Mouse (Mus musculus) heart, adult 2 months (tissue): ENCODE results near the gene Ugt1a10. TPM values are rescaled to one million over a fixed set of nuclear protein-coding genes. Genes with fewer than 3 reads are reported as not detected.

Experiments
- DNase-seq, 2 experiments: peaks; one replicate each; pipeline ENCODE4 v3.0.0; 2021
- H3K27ac ChIP-seq: fragments of 200-600 bp; 2 replicates; pipeline ENCODE4 v1.8.1; 2022
- H3K27me3 ChIP-seq: fragments of 200-500 bp; 2 replicates; pipeline ENCODE4 v1.6.1; 2012; ENCODE audit warnings: mild to moderate bottlenecking, low read length, inconsistent platforms, mixed read lengths; ENCODE audit not compliant: control insufficient read depth, insufficient read depth
- H3K36me3 ChIP-seq: fragments of 200-500 bp; 2 replicates; pipeline ENCODE4 v1.6.1; 2012; ENCODE audit warnings: low read length, inconsistent platforms; ENCODE audit not compliant: control insufficient read depth, insufficient read depth
- H3K4me1 ChIP-seq: fragments of 200-500 bp; 2 replicates; pipeline ENCODE4 v1.6.1; 2011; ENCODE audit warnings: low read length; ENCODE audit not compliant: control insufficient read depth, insufficient read depth
- H3K4me3 ChIP-seq: fragments of 200-600 bp; 2 replicates; pipeline ENCODE4 v1.8.1; 2022
- H3K79me2 ChIP-seq: fragments of 200-500 bp; replicated peaks from 2 replicates; pipeline ENCODE4 v1.6.1; 2012; ENCODE audit warnings: mild to moderate bottlenecking, inconsistent platforms, low read length, moderate library complexity, mixed read lengths; ENCODE audit not compliant: control insufficient read depth, insufficient read depth
- H3K9ac ChIP-seq: fragments of 200-500 bp; 2 replicates; pipeline ENCODE4 v1.6.1; 2012; ENCODE audit warnings: low read depth, mild to moderate bottlenecking, control low read depth, inconsistent platforms, low read length, mixed read lengths
- CTCF ChIP-seq: fragments of 200-600 bp; IDR thresholded peaks from 2 replicates; pipeline ENCODE4 v1.8.1; 2022; ENCODE audit warnings: antibody characterized with exemption, mild to moderate bottlenecking, moderate library complexity
- EP300 ChIP-seq: fragments of 200-500 bp; IDR thresholded peaks from 2 replicates; pipeline ENCODE4 v1.6.1; 2011; ENCODE audit warnings: low read depth, low read length, control low read depth; ENCODE audit not compliant: insufficient read depth
- POLR2A ChIP-seq: fragments of 200-500 bp; IDR thresholded peaks from 2 replicates; pipeline ENCODE4 v1.6.1; 2011; ENCODE audit warnings: mild to moderate bottlenecking, low read depth, low read length, control low read depth; ENCODE audit not compliant: insufficient read depth
- WGBS: fragments of 180-500 bp; shearing (Covaris S2); methylation state at CpG from one replicate; pipeline ENCODE4 v1.1.7; 2018; 5-methylcytosine and 5-hydroxymethylcytosine counted together
- intact Hi-C: fragments of 180-260 bp; cut with DNase I; formaldehyde crosslinking; loops from one replicate; pipeline ENCODE4 v1.15.1; 2025
- polyA plus RNA-seq: library from polyadenylated mRNA; depleted of rRNA; stranded (reverse); fragments of >200 nt; gene quantifications from 2 replicates; pipeline ENCODE4 v1.2.3, GENCODE M21; 2012
- total RNA-seq, 2 experiments: library from RNA; stranded (reverse); gene quantifications; 2 replicates each; pipeline ENCODE4 v1.2.3; 2021

Ugt1a10 gene
- total and polyA plus RNA-seq, 3 experiments = not detected

DNA sequence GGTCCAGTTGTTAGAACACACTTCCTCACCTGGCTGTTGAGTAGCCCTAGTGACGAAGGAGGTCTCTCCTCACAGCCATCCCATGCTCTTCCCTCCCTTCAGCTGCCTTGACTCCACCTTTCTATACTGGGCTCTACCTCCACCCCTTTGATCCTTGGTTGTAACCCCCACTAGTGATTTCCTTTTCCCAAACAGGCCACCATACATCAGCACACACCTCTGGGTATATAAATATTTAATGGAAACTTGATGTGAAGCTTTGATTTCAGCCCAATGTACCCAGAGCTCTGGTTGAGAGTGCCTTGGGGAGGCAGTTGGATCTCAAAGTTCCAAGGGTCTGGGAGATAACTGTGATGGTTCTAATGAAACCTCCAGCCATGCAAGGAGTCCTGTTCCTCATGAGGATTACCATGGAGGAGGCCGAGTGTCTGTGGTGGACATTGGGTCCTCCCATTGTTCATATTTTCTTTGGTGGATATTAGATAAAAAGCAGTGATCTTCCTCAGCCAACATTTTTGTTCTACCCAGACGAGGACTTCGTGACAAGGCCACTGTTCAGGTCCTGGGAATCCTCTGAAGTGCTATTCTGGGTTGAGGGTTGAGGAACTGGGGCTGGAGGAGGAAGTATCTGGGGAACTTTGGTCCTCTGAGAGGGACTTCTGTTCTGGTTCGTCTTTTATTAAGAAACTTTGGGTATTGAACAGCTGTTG, 171.6 kb downstream of the Ugt1a10 start, which contains the start of gene Mroh2a:
Mroh2a (plus strand) TSS at position 317 of the 710 bp plus-strand sequence.
- H3K9ac ChIP-seq = no peak within 1 kb of the TSS
- 39% methylated on average over 5 of the region's 5 CpGs for WGBS
- peak; percentile 33 to 50 for DNase-seq
- H3K79me2 ChIP-seq = no peaks in the 10 kb centered on the region
- H3K27me3 ChIP-seq = no peaks in the 10 kb centered on the region
- H3K4me3 ChIP-seq = no peak within 1 kb of the TSS
- no peak for TF ChIP-seq CTCF
- TF ChIP-seq POLR2A = no peak
- no peak for TF ChIP-seq EP300
- intact Hi-C loops = no loop called here
- no peak within 1 kb of the TSS for H3K27ac ChIP-seq
- no peaks in the 10 kb centered on the region for H3K4me1 ChIP-seq
- no peaks in the 10 kb centered on the region for H3K36me3 ChIP-seq

DNA sequence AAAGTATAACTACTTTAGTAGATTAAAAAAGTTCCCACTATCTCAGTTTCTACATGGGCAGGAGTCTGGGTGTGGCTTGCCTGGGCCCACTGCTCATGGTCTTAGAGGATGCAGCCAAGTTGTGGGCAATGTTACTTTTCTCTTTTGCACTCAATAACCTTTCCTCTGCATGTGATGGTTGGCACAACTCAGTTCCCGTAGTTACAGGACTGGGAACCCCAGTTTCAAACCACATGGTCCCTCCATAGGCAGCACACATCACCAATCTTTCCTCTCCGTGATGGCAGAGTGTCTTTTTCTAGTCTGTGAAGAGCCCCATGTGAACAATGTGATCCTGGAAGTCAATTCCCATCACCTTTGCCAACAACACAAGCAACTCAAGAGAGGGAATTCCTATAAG, 172.3 kb downstream of the Ugt1a10 start:
- H3K9ac ChIP-seq = no peak overlapping the region
- DNase-seq = peak; percentile 20 to 28
- H3K36me3 ChIP-seq = no peaks in the 10 kb centered on the region
- H3K79me2 ChIP-seq = no peaks in the 10 kb centered on the region
- no peaks in the 10 kb centered on the region for H3K4me1 ChIP-seq
- WGBS = 48% methylated on average over 2 of the region's 2 CpGs
- no peaks in the 10 kb centered on the region for H3K27me3 ChIP-seq
- no peak for TF ChIP-seq POLR2A
- no peak for TF ChIP-seq CTCF
- no peak for TF ChIP-seq EP300
- no peak overlapping the region for H3K27ac ChIP-seq
- intact Hi-C loops = no loop called here
- H3K4me3 ChIP-seq = no peak overlapping the region

DNA sequence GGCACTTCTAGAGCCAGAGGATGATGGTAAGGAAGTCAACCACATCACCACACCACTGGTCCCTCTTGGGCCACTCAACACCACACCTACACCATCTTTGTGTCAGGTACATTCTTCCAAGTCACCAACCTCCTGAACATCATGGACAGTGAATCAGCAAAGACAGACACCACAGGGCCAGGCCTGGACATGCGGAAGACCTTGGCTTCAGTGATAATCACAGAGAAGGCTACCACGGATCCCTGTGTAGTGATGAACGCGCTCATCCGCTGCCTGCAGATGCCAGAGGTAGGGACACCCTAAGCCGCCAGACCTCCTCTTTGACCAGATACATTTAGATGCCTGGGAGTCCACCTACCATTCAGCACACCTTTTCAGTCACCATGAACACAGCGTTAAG, 172.9 kb downstream of the Ugt1a10 start:
- H3K36me3 ChIP-seq = no peaks in the 10 kb centered on the region
- no peaks in the 10 kb centered on the region for H3K79me2 ChIP-seq
- no peaks in the 10 kb centered on the region for H3K4me1 ChIP-seq
- H3K9ac ChIP-seq = no peak overlapping the region
- no peaks in the 10 kb centered on the region for H3K27me3 ChIP-seq
- intact Hi-C loops = no loop called here
- no peak overlapping the region for H3K4me3 ChIP-seq
- TF ChIP-seq CTCF = no peak
- TF ChIP-seq EP300 = no peak
- TF ChIP-seq POLR2A = no peak
- DNase-seq = peak; percentile 18 to 28
- H3K27ac ChIP-seq = no peak overlapping the region
- 66% methylated on average over 7 of the region's 7 CpGs for WGBS

DNA sequence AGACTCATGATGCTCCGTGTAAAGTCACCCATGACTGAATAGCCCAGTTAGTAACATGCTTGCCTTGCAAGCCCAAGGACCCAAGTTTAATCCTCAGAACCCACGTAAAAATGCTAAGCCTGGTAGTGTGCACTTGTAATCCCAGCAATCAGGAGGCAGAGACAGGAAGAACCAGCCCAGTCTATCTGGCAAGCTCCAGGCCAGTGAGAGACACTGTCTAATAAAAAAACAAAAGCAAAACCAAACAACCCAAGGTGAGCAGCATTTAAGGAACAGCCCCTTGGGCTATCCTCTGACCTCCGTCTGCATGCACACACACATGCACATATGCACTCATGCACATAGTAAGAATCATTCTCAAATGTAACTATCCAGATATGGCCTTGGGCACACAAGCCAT, 174.4 kb downstream of the Ugt1a10 start:
- Histone ChIP-seq H3K27me3 (no peaks in the 10 kb centered on the region), H3K27ac (no peak overlapping the region), H3K79me2 (no peaks in the 10 kb centered on the region), H3K36me3 (no peaks in the 10 kb centered on the region), H3K4me3 (no peak overlapping the region), H3K9ac (no peak overlapping the region), H3K4me1 (no peaks in the 10 kb centered on the region)
- TF ChIP-seq CTCF (no peak), POLR2A (no peak), EP300 (no peak)
- intact Hi-C loops = no loop called here
- DNase-seq = peak in 1 of 2 experiments; percentile 22
- 66% methylated on average over 3 of the region's 3 CpGs for WGBS

DNA sequence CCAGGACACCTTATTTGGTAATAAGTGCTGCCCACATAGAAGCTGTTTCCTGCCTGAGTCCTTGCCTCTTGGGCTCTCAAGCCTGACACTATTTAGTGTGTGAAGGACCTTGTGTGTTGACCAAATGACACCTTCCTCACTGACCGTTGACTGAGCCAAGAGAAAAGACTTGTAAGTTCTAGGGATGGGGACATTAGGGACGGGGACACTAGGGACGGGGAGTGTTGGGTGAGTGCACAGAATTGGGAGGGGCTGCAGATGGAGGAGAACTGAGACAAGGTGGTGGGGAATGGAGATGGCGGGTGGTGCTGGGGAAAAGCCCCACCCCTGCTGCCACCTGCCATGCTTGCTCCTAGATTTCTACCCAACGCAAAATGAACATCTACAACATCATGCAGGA, 174.8 kb downstream of the Ugt1a10 start:
- H3K4me3 ChIP-seq = no peak overlapping the region
- no peak for TF ChIP-seq POLR2A
- no peaks in the 10 kb centered on the region for H3K4me1 ChIP-seq
- no peak overlapping the region for H3K9ac ChIP-seq
- no peaks in the 10 kb centered on the region for H3K36me3 ChIP-seq
- H3K27ac ChIP-seq = no peak overlapping the region
- intact Hi-C loops = no loop called here
- WGBS = 75% methylated on average over 5 of the region's 5 CpGs
- no peaks in the 10 kb centered on the region for H3K27me3 ChIP-seq
- no peaks in the 10 kb centered on the region for H3K79me2 ChIP-seq
- peak; percentile 23 to 33 for DNase-seq

DNA sequence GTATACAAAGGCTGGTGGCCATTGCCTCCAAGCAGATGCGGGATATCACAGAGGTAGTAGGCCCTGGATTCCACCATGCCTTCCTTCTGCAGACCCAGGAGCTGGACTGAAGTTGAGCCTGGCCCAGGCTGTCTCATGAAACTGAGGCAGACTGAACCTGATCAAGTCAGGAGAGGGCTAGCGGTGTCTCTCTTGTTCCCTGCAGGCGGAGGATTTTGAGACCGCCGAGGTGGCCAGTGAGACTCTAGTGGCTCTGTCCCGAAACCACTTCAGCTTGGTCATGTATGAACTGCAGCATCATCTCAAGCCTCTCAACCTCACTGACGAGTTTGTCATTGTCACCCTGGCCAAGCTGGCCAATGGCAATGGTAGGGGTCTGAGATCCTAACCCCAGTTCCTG, 175.2 kb downstream of the Ugt1a10 start:
- intact Hi-C loops = no loop called here
- no peak overlapping the region for H3K9ac ChIP-seq
- DNase-seq = peak in 1 of 2 experiments; percentile 8
- WGBS = 69% methylated on average over 7 of the region's 7 CpGs
- H3K79me2 ChIP-seq = no peaks in the 10 kb centered on the region
- no peaks in the 10 kb centered on the region for H3K4me1 ChIP-seq
- no peaks in the 10 kb centered on the region for H3K36me3 ChIP-seq
- TF ChIP-seq POLR2A (no peak), EP300 (no peak), CTCF (no peak)
- no peaks in the 10 kb centered on the region for H3K27me3 ChIP-seq
- no peak overlapping the region for H3K27ac ChIP-seq
- H3K4me3 ChIP-seq = no peak overlapping the region
